Mouse (Mus musculus) layer of hippocampus, adult 18-20 months (tissue): ENCODE results near the gene 0610030E20Rik. TPM values are rescaled to one million over a fixed set of nuclear protein-coding genes. Genes with fewer than 3 reads are reported as not detected.

Experiments
- DNase-seq, 2 experiments: peaks; one replicate each; pipeline ENCODE4 v3.0.0; 2022; ENCODE audit warnings: low spot score in 2 of 2
- total RNA-seq, 2 experiments: library from RNA; stranded (reverse); gene quantifications; 2 replicates each; pipeline ENCODE4 v1.2.3; 2021

The 0610030E20Rik gene
- total RNA-seq, 2 experiments from 2014 or later, result 17.0 to 17.9 TPM

DNA sequence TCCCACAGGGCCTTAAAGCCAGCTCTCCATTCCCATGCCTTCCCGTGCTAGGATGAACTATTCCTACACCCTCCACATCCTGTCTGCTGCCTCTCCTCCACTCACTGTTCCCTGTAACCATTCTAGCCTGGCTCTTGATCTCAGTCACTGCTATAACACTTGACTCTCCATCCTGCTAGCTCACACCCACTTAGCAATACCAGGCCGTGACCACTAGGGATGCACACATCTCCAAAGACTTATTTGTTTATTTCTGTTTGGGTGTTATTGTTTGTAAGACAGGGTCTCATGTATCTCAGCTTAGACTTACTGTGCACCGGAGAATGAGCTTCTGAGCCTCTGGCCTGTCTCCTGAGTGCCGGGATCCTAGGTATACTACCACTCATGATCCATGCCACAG lies 22.4 kb downstream of the 0610030E20Rik start:
- no peak for DNase-seq

DNA sequence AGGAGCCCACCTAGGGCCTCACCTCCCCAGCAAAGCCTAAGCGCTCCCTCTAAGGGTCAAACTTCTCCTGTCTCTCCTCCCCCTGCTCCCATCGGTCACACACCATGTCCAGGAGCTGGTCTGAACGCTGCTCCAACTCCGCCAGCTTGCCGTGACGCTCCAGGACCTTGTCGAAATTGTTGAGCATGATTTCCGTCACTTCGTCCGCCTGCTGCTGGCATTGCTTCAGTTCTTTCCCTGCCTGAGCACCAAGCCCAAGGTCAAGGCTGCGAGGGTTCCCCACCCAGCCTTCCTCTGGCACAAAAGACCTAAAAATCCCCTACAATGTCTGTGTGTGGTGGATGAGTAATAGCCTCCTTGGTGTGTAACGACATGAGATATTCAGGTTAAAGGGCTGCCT lies 23.0 kb downstream of the 0610030E20Rik start:
- no peak for DNase-seq

- DNase-seq, result peak in 1 of 2 experiments; percentile 69
These were observed 24.0 kb downstream of the 0610030E20Rik start for GRCm38 (mm10) chr6:72371147-72371546.

- no peak for DNase-seq
These were observed 24.5 kb downstream of the 0610030E20Rik start for GRCm38 (mm10) chr6:72371571-72371970.

DNA sequence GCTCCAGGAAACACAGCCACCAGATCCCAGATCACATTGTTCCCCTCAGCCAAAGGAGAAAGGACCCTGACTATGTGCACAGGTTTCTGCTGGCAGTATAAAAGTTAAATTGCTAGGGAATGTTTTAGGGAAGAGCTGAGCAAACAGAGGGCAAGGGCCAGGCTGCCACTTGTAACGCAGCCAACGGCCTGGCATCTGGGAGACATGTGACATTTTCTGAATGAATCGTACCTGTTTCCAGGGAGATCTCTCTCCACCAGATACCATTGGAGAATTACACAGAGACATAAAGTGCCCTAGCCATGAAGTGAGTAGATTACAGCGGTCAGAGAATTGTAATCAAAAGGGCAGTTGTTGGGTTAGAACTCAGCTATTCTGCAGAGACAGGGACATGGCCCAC lies 26.1 kb downstream of the 0610030E20Rik start:
- no peak for DNase-seq

GRCm38 (mm10) chr6:72374206-72374605 lies 27.1 kb downstream of the 0610030E20Rik start:
- no peak for DNase-seq

GRCm38 (mm10) chr6:72374820-72375563 lies 27.9 kb downstream of the 0610030E20Rik start:
- no peak for DNase-seq

DNA sequence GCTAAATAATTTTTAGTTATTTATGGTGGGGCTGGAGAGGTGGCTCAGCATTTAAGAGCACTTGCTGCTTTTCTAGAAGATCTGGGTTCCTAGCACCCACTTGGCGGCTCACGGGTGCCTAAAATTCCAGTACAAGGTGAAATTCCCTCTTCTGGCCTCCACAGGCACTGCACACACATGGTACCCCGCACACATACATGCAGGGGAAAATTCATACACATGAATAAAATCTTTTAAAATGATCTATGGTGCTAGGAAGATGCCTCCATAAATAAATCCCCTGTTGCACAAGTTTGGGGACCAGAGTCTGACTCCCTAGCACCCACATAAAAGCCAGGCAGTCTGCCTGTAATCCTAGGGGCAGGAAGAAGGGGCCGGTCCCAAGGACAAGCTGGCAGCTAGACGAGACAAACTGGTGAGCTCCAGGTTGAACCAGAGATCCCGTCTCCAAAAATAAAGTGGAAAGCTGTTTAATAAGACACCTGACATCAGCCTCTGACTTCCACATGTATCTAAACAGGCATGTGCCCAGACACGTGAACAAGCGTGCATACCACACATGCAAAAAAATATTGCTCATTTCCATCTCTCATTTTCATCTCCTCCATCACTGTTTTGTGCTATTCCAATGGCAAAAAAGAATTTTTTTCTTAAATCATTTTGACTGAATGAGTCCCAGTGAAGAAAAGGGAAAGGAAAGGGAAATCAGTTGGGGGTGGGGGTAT lies 31.6 kb downstream of the 0610030E20Rik start:
- DNase-seq, result no peak

DNA sequence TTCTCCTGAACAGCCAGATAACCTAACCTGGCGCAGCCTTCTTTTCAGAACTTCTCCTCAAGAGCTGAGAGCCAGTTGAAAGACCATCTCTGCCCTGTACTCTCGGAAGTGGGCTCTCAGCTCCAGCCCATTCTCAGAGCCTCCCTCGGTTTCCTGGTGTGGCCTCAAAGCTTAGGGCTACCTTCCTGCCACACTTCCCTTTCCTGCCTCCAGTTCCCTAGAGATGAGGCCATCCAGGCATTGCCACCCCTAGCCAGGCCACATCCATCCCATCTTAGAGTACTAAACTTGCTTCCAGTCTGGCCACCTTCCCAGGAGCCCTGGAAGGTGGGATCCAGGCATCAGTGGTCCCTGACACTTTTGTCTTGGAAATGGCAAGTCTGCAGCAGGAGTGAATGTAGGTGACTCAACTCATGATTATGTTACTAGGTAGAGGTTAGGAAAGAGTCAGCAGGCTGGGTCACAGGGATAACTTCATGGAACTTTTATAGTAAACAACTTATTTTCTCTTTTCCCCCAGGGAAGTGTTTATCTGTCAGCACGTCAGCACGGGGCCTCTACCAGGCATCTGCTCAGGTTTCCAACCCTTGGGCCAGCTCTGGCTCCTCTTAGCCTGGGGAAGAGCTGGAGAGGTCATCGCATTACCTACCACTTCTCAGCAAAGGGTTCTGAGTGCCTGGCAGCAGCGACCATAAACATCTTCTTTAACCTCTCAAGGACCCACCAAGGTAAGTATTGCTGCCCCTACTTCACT lies 32.4 kb downstream of the 0610030E20Rik start:
- no peak for DNase-seq

DNA sequence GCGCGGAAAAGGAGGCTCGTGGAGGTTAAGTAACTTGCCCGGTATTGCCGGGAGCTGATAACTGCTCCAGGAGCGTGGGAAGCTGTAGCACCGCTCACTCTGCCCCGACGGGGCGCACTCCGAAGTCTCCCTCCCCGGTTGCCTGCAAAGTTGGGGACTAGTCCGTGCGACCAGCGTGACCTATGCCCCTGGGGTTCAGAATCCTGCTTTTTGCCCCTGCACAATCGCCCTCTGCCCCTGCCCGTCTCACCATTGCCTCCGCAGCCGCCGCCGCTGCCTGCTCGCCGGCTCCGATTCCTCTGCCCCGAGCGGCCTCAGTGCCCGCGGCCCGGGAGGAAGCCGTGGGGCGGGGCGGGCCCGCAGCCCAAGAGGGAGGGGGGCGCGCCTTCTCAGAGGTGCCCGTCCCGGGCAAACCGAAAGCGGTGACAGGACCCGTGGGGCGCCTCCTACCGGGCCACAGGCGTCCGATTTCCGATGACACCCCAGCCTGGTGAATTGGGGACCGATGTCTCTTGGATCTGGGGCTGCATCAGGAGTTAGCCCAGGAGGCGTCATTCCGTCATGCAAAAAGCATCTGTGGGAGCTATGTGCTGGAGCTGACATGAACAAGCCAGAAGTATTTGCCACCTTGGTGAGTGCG lies 33.1 kb downstream of the 0610030E20Rik start, which contains the start of gene Vamp5:
TSS of gene Vamp5 (minus strand) at position 338 of the 640 bp plus-strand sequence.
- DNase-seq, result peak in 1 of 2 experiments; percentile 25

DNA sequence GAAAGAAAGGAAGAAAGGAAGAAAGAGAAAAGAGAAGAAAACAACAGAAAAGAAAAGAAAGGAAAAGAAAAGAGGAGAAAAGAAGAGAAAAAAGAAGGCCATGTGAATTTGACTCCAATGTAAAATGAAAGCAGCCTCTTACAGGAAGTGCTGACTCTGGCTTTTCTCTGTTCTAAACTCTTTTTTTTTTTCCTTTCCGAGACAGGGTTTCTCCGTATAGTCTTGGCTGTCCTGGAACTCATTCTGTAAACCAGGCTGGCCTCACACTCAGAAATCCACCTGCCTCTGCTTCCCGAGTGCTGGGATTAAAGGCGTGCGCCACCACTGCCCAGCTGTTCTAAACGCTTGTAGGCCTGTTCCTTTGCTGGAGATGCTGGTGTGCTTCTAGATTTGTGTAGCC lies 35.4 kb downstream of the 0610030E20Rik start:
- no peak for DNase-seq

DNA sequence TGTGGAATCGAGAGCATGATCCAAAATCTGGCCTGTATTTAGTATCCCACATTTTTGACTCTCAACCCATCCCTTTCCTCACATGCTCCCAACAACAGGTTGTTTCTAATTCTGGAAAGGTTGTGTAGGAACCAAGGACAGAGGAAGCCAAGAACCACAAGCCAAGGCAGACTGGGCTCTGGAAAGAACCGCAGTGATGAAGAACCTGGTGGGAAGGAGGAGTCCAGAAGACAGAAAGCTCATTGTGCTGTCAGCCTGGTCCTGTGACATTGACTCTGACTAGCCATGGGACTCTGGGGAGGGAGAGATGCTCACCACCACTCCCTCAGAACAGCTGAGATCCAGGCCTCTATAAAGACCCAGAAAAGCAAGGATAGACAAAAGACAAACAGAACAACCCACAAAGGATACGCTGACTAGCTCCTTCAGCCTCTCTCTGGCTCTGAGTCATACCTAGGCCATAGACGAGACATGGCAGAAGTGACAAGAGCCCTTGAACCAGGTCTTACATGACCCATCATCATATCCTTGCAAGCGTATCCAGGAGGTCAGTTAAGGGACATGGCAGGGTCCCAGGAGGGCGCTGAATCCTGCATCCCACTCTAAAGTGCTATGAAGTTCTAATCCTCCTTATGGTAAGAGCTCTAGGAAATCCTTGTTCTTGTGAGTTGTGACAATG lies 36.2 kb downstream of the 0610030E20Rik start:
- DNase-seq, result no peak

DNA sequence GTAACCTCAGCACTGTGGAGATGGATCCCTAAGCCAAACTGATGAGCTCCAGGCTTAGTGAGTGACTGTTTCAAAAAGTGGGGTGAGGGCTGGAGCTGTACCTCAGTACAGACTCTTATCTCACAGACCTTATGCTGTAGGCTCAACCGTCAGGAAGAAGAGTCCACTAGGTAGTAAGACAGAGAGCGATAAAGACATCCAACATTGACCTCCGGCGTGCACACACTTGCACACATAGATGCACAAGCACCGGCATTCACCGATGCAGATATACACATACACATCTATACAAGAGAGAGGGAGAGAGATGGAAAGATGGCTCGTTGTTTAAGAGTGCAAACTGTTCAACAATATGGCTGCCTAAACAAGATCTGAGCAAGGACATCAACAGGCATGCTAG lies 36.8 kb downstream of the 0610030E20Rik start:
- no peak for DNase-seq

GRCm38 (mm10) chr6:72385258-72385657 lies 38.1 kb downstream of the 0610030E20Rik start:
- no peak for DNase-seq

DNA sequence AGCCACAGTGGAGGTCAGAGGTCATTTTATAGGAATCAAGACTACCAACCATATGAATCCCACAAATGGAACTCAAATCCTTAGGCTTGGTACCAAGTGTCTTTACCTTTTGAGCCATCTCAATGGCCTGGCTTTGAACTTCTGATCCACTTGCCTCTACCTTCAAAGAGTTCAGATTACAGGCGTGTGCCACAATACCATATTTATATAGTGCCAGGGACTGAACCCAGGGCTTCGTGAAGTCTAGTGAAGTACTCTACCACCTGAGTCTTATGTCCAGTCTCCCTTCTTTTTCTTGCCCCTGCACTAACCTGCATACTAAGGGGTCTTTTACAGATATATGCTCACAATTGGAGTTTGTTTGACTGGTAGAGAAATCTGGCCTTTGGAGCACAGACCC lies 39.4 kb downstream of the 0610030E20Rik start:
- DNase-seq, result no peak

GRCm38 (mm10) chr6:72387816-72388215 lies 40.7 kb downstream of the 0610030E20Rik start:
- DNase-seq, result no peak

GRCm38 (mm10) chr6:72388266-72388665 lies 41.1 kb downstream of the 0610030E20Rik start:
- DNase-seq, result no peak

DNA sequence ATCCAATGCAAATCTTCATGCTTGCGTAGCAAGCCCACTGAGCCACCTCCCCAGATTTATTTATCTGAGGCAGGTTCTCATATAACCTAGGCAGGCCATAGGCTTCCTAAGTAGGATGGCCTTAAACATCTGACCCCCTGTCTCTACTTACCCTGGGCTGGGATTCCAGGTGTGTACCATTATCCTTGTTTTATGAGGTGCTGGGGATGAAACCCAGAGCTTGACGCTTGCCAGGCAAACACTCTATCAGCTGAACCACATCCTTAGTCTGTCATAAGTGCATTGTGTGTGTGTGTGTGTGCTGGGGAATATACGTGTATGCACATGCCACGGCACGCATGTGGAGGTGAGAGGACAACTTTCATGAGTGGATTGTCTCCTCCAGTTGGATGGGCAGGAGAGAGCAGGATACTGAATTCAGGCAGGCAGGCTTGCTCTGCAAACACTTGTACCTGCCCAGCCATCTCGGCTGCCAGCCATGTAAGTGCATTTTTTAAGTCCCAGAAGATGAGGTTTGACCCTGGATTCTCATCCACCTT lies 41.7 kb downstream of the 0610030E20Rik start:
- DNase-seq, result no peak

DNA sequence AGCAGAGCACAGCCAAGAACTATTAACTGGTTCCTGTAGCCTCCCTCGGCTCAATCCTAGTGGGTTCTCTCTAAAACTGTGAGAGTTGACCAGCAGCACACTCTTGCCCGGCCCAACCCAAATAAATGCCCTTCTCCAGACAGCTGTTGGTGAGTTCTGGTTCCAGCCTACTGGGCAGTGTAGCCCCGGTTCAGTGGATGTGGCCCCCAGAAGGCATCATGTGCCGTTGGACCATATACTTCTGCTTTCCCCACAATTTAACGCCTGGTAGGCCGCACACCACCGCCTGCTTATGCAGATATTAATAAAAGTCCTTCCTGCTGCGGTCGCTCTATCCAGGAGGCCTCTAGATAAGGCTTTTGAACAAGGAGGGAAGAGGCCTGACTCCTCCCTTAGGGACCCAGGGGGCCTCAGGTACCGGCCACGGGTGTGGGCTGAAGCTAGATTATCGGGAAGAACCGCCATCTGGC lies 42.4 kb downstream of the 0610030E20Rik start:
- no peak for DNase-seq
